Mouse (Mus musculus) c-Kit-positive CD71-negative TER-119-negative erythroid progenitor cells, embryonic 14.5 days (primary cell): Measurements from ENCODE around the gene 9130019O22Rik.

Source experiments
- DNase-seq: peaks from one replicate; pipeline ENCODE4 v3.0.0-alpha.2; 2013; ENCODE audit warnings: low read depth

9130019O22Rik gene

DNA sequence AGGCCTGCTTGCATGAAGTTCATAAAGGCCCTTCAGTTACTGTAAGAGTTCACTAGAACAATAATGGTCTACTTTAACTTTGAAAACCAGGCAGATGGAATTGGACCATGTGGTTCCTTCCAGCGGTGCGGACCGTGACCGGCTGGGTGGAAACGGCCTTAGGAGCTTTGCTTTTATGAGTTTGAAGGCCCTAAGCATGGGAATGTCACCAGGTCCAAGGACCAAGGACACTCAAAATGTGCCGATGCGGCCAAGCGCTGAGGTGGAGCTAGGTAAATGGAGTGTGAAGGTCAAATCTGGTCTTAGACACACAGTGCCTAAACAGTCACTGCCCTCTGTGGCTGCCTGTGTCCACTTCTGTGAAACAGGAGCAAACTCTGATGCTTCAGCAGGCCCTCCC lies 45.6 kb downstream of the 9130019O22Rik start:
- no peak for DNase-seq

DNA sequence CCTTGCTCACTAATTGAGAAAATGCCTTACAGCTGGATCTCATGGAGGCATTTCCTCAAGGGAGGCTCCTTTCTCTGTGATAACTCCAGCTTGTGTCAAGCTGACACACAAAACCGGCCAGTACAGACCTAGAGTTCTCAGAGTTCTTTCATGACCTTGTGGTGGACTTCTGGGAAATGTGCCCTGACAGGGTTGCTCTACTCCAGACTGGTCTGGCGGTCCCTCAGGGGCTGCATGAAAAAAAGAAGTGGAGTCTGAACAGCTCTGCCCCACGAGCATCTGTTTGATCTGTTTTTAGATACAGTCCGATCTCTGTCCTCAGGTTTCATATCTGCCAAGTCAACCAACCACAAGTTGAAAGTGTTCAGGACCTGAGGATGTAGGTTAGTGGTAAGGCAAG lies 49.3 kb downstream of the 9130019O22Rik start:
- no peak for DNase-seq

DNA sequence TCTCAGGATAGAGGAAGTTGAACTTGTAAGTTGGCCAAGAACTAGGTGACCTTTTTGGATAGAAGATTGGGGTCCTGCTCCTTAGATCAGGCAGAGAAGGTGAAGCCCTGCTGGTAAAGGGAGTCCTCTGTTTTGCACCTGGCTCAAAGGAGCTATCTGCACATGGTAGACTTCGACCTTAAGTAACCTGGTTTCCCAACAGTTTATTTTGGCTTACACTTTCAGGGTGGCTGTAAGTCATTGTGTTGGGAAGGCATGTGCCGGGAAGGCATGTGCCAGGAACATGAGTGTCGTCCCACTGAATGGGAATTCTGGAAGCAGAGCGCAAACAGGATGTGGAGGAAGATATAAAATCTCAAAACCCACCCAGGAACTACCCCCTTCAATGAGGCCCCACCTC lies 51.4 kb downstream of the 9130019O22Rik start:
- no peak for DNase-seq

DNA sequence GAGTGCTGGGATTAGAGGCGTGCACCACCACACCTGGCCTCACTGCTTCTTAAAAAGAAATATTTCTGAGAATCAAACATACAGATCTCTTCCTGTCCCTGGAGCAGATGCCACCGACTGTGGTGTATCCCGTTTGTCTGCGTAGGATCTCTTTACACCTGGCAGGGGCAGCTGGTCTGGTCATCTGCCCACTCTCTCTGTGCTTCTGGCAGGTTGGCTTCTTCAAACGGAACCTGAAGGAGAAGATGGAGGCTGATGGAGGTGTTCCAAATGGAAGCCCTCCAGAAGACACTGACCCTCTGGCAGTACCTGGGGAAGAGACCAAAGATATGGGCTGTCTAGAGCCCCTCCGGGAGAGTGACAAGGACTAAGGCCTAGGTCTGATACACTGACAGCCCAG lies 53.7 kb downstream of the 9130019O22Rik start:
- no peak for DNase-seq
